ENCODE assay signal across 35 mouse cellular contexts in the genomic region with DNA sequence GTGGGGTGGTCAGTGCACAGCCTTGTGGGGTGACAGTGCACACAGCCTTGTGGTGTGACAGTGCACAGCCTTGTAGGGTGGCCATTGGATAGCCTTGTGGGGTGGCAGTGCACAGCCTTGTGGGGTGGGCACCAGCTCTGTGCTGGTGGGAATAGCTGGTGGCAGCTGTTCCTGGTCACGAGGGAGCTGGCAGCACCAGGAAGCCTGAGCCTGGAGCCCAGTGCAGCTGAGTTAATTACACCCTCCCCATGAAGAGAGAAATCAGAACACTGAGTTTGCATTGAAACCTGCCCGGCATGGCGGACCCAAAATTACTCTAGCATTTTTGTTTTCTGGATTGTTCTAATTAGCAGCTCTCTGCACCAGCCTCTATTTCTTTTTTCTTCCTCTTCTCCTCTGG.
DNase-seq lines count a peak whose midpoint lies in the region; ATAC-seq and TF ChIP-seq lines count a peak whose summit lies in the region.
"Had no signal": no experiment of that assay in that cellular context is flagged by ENCODE, and none has a peak within 500 bp of the region (broad histone marks: within the 10 kb centered on the region; RNA-seq: fewer than 3 reads in every experiment).

No protein-coding gene starts in this region.

- H3K27ac ChIP-seq in left cerebral cortex, adult 2 months = peak overlapping the region; percentile 66; the same call in 1 of the 2 replicates
- H3K27ac ChIP-seq in forebrain, postnatal 0 days (ENCODE audit: low read depth, low read length) = no peak overlapping the region
- H3K27ac ChIP-seq: embryonic facial prominence, embryonic 12.5 days; gastrocnemius, adult 2 months; hindbrain, embryonic 15.5 days; intestine, embryonic 15.5 days; limb, embryonic 10.5 days; limb, embryonic 15.5 days; liver, embryonic 14.5 days; macrophage; midbrain, embryonic 10.5 days; midbrain, embryonic 15.5 days; neural tube, embryonic 15.5 days; stomach, postnatal 0 days had no signal

- no peak for TF ChIP-seq POLR2A in brain, embryonic 14.5 days (IDR thresholded peaks at IDR 0.05; ENCODE audit: borderline replicate concordance, extremely low read depth, insufficient read depth, insufficient read length, poor library complexity, severe bottlenecking)

- no peaks in the 10 kb centered on the region for H3K27me3 ChIP-seq in forebrain, postnatal 0 days (ENCODE audit: insufficient read depth, low read length)
- H3K27me3 ChIP-seq: hindbrain, embryonic 15.5 days; intestine, embryonic 15.5 days; limb, embryonic 15.5 days; midbrain, embryonic 15.5 days; neural tube, embryonic 15.5 days had no signal

- no peak overlapping the region for H3K4me2 ChIP-seq in forebrain, postnatal 0 days (ENCODE audit: low read depth)
- H3K4me2 ChIP-seq: embryonic facial prominence, embryonic 12.5 days; heart, embryonic 12.5 days; hindbrain, embryonic 15.5 days; intestine, embryonic 15.5 days; limb, embryonic 15.5 days; midbrain, embryonic 15.5 days; neural tube, embryonic 15.5 days had no signal

- TF ChIP-seq CTCF in left cerebral cortex, adult 2 months (IDR thresholded peaks at IDR 0.05) = no peak
- no peak for TF ChIP-seq CTCF in brain, embryonic 14.5 days (IDR thresholded peaks at IDR 0.05; ENCODE audit: borderline replicate concordance, extremely low read depth, insufficient read depth, insufficient read length)
- TF ChIP-seq CTCF in forebrain, postnatal 0 days (IDR thresholded peaks at IDR 0.05; ENCODE audit: low read depth) = no peak

- intact Hi-C loops in left cerebral cortex, adult 2 months (cut with DNase I) = no loop called here

- 36% methylated on average over 3 of the region's 3 CpGs for WGBS in forebrain, postnatal 0 days

- peak; percentile 31 to 41 for DNase-seq in frontal cortex, adult 2 months (ENCODE audit: extremely low spot score in 1 of 2, low spot score in 1 of 2)
- DNase-seq in frontal cortex, postnatal 25 days (ENCODE audit: low spot score in 2 of 2) = no peak
- DNase-seq in left cerebral cortex, adult 2 months (ENCODE audit: extremely low spot score in 1 of 2, low spot score in 2 of 2) = no peak
- no peak for DNase-seq in left cerebral cortex, adult 11 months (ENCODE audit: low spot score)
- DNase-seq in brain, embryonic 14.5 days (ENCODE audit: low read depth) = peak; percentile 68
- peak; percentile 44 for DNase-seq in forebrain, postnatal 0 days
- no peak for DNase-seq in kidney, postnatal 36 days
- no peak for DNase-seq in kidney, postnatal 25 days
- DNase-seq: adrenal gland, adult 2 months; B cell, adult 2 months; cerebellum, adult 11 months; cerebellum, adult 9-10 months; cerebellum, postnatal 36 days; embryo, embryonic 11 days; gastrocnemius, adult 2 months; gastrocnemius, postnatal 36 days; heart, adult 18-20 months; heart, postnatal 10 days; kidney, adult 2 months; lung, adult 2 months; lung, postnatal 10 days; right cerebral cortex, postnatal 4 days had no signal

- peaks cover 7% of the 10 kb centered on the region; the same call in 1 of the 2 replicates for H3K36me3 ChIP-seq in forebrain, postnatal 0 days (ENCODE audit: insufficient read depth)
- H3K36me3 ChIP-seq: embryonic facial prominence, embryonic 12.5 days; heart, embryonic 12.5 days; intestine, embryonic 15.5 days; limb, embryonic 10.5 days; limb, embryonic 15.5 days; midbrain, embryonic 10.5 days; midbrain, embryonic 15.5 days had no signal

- no peak overlapping the region for H3K9ac ChIP-seq in forebrain, postnatal 0 days
- H3K9ac ChIP-seq: embryonic facial prominence, embryonic 12.5 days; heart, embryonic 12.5 days; hindbrain, embryonic 15.5 days; intestine, embryonic 15.5 days; limb, embryonic 15.5 days; liver, embryonic 14.5 days; midbrain, embryonic 15.5 days; neural tube, embryonic 15.5 days had no signal

- no peaks in the 10 kb centered on the region for H3K4me1 ChIP-seq in forebrain, postnatal 0 days (ENCODE audit: insufficient read depth)
- H3K4me1 ChIP-seq: embryonic facial prominence, embryonic 12.5 days; heart, embryonic 12.5 days; hindbrain, embryonic 15.5 days; intestine, embryonic 15.5 days; limb, embryonic 10.5 days; limb, embryonic 15.5 days; midbrain, embryonic 15.5 days; neural tube, embryonic 15.5 days had no signal

- H3K9me3 ChIP-seq in forebrain, postnatal 0 days (ENCODE audit: low read length) = no peaks in the 10 kb centered on the region
- H3K9me3 ChIP-seq: embryonic facial prominence, embryonic 12.5 days; heart, embryonic 12.5 days; hindbrain, embryonic 15.5 days; intestine, embryonic 15.5 days; limb, embryonic 10.5 days; limb, embryonic 15.5 days; midbrain, embryonic 10.5 days; midbrain, embryonic 15.5 days; neural tube, embryonic 15.5 days had no signal

- peak; percentile 87 for ATAC-seq in forebrain, postnatal 0 days
- ATAC-seq: activated CD4-positive, CD25-positive, alpha-beta regulatory T cell, adult 4 months; intestine, embryonic 15.5 days; midbrain, embryonic 15.5 days had no signal

- H3K4me3 ChIP-seq in left cerebral cortex, adult 2 months = no peak overlapping the region
- no peak overlapping the region for H3K4me3 ChIP-seq in forebrain, postnatal 0 days (ENCODE audit: low read depth, low read length)
- H3K4me3 ChIP-seq: embryonic facial prominence, embryonic 12.5 days; gastrocnemius, adult 2 months; heart, embryonic 12.5 days; hindbrain, embryonic 15.5 days; intestine, embryonic 15.5 days; limb, embryonic 10.5 days; limb, embryonic 15.5 days; midbrain, embryonic 10.5 days; midbrain, embryonic 15.5 days; neural tube, embryonic 15.5 days had no signal

Comparison
In these comparisons a context has a peak if more than half of its experiments do, and no peak if none do; other contexts are left out.
1. DNase-seq: peak in frontal cortex, adult 2 months (2 of 2), brain, embryonic 14.5 days (single experiment) and forebrain, postnatal 0 days (single experiment); none in frontal cortex, postnatal 25 days (0 of 2), left cerebral cortex, adult 2 months (0 of 2), left cerebral cortex, adult 11 months (single experiment), kidney, postnatal 36 days (0 of 2) and kidney, postnatal 25 days (0 of 2).